Mouse (Mus musculus): ENCODE data around the gene Tnik. TPM values are rescaled to one million over a fixed set of nuclear protein-coding genes. Genes with fewer than 3 reads are reported as not detected.

Tnik gene
- polyA plus RNA-seq, 1 experiment from 2014 or later: 37.8 TPM

DNA sequence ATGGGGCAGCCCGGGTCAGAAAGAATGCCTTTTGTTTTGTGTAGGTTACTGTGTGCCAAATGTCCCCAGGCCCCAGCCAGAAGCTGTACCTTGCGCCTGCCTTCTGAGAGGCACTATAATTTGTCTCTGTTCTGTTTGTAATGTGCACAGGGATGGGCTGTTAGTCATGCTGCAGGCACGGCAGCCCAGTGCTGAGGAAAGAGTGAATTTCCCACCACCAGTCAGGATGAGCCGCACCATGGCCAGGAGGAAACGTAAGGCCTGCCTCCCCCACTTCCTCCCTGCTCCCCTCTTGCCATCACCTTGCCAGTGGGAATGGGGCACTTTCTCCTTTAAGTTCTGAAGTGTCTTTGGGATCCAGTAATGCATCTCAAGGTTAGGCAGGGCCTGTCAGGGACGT is 286.4 kb downstream of the Tnik start:
- 0 out of 2 replicates have a peak overlapping the region, but pooled peaks have one; percentile 13 for H3K27ac ChIP-seq
- no peak for ATAC-seq (ENCODE audit: low FRiP score)
- no peak overlapping the region for H3K4me3 ChIP-seq (replicated peaks)
- no peak overlapping the region for H3K9ac ChIP-seq
- peaks cover 14% of the 10 kb centered on the region for H3K4me1 ChIP-seq
- WGBS: 74% methylated on average over 6 of the region's 6 CpGs
- no peaks in the 10 kb centered on the region for H3K9me3 ChIP-seq
- no peaks in the 10 kb centered on the region for H3K36me3 ChIP-seq (replicated peaks)
- H3K4me2 ChIP-seq: no peak overlapping the region
- H3K27me3 ChIP-seq: no peaks in the 10 kb centered on the region

DNA sequence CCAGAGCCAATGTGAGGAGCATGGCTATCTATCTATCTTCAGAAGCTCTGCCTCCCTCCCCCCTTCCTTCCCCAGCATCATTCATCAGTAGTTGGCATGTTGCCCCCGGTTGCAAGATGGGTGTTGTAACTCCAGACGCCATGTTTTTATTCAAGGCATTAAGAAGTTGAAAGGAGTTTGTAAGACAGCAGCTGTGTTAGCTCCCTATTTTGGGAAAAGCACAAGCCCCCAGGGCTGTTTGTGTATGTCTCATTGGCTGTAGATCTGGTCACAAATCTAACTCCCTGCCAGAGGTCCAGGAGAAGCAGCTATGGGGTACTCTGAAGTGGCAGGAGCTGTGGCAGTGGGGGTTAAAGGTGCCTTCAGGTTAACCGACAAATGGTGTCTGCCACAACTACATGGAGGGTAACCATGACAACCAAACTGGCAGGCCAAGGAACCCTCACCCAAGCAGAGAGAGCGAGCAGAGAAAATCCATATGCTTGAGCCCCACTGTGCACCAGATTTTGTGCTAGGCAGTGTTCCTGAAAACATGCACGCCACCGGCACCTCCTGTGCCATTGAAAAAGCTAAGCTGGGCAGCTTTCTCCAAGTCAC is 287.6 kb downstream of the Tnik start:
- no peak overlapping the region for H3K9ac ChIP-seq
- H3K27me3 ChIP-seq: no peaks in the 10 kb centered on the region
- H3K4me2 ChIP-seq: no peak overlapping the region
- H3K4me3 ChIP-seq (replicated peaks): no peak overlapping the region
- no peak overlapping the region for H3K27ac ChIP-seq
- 48% methylated on average over 6 of the region's 6 CpGs for WGBS
- no peaks in the 10 kb centered on the region for H3K9me3 ChIP-seq
- peaks cover 14% of the 10 kb centered on the region for H3K4me1 ChIP-seq
- H3K36me3 ChIP-seq (replicated peaks): no peaks in the 10 kb centered on the region
- peak; percentile 44; the same call in 1 of the 2 replicates for ATAC-seq (ENCODE audit: low FRiP score)

DNA sequence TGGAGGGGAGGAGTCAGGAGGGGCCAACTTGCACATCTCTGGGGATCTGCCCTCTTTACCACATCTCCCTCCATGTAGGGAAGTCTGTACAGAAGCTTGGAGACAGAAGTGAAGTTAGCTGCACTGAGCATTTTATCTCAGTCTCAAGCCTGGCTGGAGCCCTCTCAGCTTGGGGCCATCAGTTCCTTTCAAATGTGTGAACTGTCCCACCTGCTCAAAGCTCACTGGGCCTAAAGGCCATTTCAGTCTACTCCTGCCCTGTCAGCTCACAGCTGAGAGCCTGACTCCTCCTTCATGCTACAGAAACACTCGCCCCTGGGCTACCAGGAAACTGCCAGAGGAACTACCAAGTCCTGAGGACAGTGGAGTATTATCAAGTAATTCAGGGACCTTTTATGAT is 288.7 kb downstream of the Tnik start:
- H3K4me1 ChIP-seq: peaks cover 14% of the 10 kb centered on the region
- H3K27me3 ChIP-seq: no peaks in the 10 kb centered on the region
- 76% methylated on average over 1 of the region's 1 CpGs for WGBS
- no peaks in the 10 kb centered on the region for H3K36me3 ChIP-seq (replicated peaks)
- ATAC-seq (ENCODE audit: low FRiP score): no peak
- H3K9me3 ChIP-seq: no peaks in the 10 kb centered on the region
- no peak overlapping the region for H3K9ac ChIP-seq
- no peak overlapping the region for H3K4me3 ChIP-seq (replicated peaks)
- H3K4me2 ChIP-seq: no peak overlapping the region
- H3K27ac ChIP-seq: no peak overlapping the region

DNA sequence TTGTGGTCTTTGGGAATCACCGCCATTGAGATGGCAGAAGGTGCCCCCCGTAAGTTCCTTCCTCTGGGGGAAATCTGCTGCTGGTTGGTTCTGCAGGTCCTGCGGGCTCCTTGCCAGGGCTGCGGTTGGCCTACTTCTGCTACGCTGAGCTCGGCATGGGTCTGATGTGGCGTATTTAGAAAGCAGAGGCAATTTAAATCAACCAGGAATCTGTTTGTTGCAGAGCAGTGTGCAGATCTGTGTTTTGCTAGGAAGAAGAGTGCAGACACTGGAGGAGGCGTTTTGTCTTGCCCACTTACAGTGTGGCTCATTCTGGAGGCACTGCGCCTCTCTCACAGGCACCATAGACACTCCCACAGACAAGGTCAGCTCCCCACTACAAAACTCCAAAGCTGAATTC is 291.9 kb downstream of the Tnik start:
- no peak overlapping the region for H3K27ac ChIP-seq
- WGBS: 78% methylated on average over 9 of the region's 9 CpGs

DNA sequence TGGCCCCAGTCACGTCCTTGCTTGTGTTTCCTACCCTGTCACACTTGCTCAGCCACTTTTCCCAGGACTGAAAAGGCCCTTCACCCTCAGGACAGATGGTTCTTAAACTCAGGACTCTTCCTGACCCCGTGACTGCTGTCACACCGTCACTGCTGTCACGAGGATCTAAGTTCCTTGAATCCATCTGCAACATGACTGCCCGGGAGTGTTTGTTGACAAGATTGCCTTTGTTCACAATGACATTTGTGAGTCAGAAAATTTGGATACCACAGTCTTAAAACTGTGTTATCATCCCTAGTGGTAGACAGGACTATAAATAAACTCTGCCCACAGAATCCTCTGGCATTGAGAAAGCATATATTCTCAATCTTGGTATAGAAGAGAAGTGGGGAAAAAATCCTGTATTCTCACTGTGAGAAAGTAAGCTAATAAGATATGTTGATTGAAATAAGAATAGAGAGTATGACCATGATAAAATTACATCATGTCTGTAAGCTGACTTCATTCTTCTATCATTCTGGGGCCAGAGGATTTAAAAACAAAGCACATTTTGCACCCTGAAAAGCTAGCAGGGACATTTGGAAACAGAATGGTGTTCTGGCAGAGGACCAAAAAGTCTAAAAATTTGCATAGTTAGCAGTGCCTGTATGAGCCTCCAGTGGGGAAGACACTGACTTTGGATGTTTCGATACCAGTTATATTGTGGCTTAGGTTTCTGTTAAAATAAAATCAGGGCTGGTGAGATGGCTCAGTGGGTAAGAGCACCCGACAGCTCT is 293.0 kb downstream of the Tnik start:
- peaks cover 23% of the 10 kb centered on the region for H3K4me1 ChIP-seq
- H3K4me2 ChIP-seq: no peak overlapping the region
- no peaks in the 10 kb centered on the region for H3K9me3 ChIP-seq
- H3K27ac ChIP-seq: no peak overlapping the region
- no peak for ATAC-seq (ENCODE audit: low FRiP score)
- no peak overlapping the region for H3K9ac ChIP-seq
- no peaks in the 10 kb centered on the region; the same call in 1 of the 2 replicates for H3K27me3 ChIP-seq
- no peaks in the 10 kb centered on the region for H3K36me3 ChIP-seq (replicated peaks)
- 74% methylated on average over 7 of the region's 7 CpGs for WGBS
- H3K4me3 ChIP-seq (replicated peaks): no peak overlapping the region

More for the DNA sequence above, 291.9 kb downstream of the Tnik start:
- peaks cover 30% of the 10 kb centered on the region for H3K4me1 ChIP-seq
- H3K9me3 ChIP-seq: no peaks in the 10 kb centered on the region
- H3K9ac ChIP-seq: no peak overlapping the region
- H3K27me3 ChIP-seq: no peaks in the 10 kb centered on the region; the same call in 1 of the 2 replicates
- no peak overlapping the region for H3K4me2 ChIP-seq
- ATAC-seq (ENCODE audit: low FRiP score): no peak
- no peaks in the 10 kb centered on the region for H3K36me3 ChIP-seq (replicated peaks)
- H3K4me3 ChIP-seq (replicated peaks): no peak overlapping the region

DNA sequence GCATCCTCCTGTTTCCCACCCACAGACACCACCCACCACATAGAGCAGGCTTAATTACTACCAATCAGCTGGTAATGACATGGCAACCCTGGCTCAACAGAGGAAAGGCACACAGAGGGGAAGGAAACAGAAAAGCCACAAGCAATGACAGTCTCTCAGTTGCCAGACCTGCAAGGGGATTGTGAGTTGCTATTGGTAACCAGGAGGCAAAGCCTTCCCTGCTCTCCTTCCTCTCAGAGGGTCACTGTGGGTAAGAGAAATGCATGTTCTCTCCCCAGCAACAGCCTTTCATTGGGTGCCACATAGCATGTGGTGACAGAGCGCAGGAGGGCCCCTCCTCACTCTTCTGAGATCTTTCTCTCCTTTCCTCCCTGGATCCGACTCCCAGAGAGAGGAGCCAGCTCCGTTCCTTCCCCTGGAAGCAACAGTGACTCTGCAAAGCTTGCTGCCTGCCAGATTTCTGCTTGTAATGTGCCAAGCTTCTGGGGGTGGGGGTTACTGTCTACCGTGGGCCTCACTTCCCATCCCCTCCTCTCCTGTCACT is 295.4 kb downstream of the Tnik start:
- Histone ChIP-seq H3K9me3 (no peaks in the 10 kb centered on the region), H3K9ac (no peak overlapping the region), H3K4me1 (peaks cover 16% of the 10 kb centered on the region), H3K27me3 (no peaks in the 10 kb centered on the region; the same call in 1 of the 2 replicates), H3K4me3 (replicated peaks) (no peak overlapping the region), H3K4me2 (no peak overlapping the region), H3K27ac (0 out of 2 replicates have a peak overlapping the region, but pooled peaks have one; percentile 8), H3K36me3 (replicated peaks) (no peaks in the 10 kb centered on the region)
- peak; percentile 46; the same call in 1 of the 2 replicates for ATAC-seq (ENCODE audit: low FRiP score)
- WGBS: 59% methylated on average over 4 of the region's 4 CpGs

DNA sequence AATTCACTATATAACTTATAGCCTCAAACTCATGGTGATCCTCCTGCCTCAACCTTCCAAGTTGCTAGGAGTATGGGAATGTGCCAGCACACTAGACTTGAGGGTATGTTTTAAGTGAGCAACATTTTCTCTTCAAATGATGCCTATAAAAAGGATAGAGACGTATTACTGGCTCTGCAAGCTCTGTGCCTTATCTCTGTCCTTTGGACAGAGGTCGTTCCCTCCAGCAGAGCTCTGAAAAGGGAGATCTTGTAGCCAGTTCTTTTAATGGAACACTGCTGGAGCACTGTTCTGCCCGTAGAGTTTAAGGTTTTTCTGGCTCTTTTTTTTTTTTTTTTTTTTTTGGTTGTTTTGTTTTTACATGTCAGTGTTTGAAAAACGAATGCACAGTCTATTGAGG is 298.4 kb downstream of the Tnik start:
- no peak for ATAC-seq (ENCODE audit: low FRiP score)

DNA sequence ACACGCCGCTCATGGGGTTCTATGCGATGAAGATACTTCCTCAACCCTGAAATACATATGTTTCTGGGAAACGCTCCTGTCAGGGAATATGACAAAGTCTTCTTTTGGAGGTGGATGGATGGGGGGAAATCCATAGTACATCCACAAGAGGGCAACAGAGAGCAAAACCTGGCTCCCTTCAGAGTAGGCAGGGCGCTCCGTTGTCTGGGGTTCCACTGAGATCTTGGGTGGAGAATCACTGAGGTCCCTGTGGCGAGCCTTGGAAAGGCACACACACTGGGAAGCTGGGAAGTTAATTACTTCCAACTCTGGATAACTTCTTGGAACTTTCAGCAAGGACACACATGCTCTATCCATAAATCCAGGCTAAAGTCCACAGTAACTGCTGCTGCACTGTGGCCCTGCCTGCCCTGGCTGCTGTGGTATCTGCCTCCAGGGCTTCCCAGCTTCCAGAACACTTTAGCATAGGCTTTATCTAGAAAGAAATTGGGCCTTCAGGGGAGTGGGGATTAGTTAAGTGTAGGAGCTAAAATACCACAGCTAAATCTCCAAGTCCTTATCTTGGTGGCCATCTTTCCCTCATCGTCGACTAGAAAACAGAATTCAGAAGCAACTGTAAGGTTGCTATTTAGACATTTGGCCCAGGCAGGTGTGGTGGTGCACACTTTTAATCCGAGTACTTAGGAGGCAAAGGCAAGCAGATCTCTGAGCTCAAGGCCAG is 299.8 kb downstream of the Tnik start:
- no peaks in the 10 kb centered on the region for H3K27me3 ChIP-seq
- peaks cover 11% of the 10 kb centered on the region for H3K4me1 ChIP-seq
- H3K4me2 ChIP-seq: no peak overlapping the region
- no peaks in the 10 kb centered on the region; the same call in 1 of the 2 replicates for H3K36me3 ChIP-seq (replicated peaks)
- no peaks in the 10 kb centered on the region for H3K9me3 ChIP-seq
- no peak overlapping the region for H3K9ac ChIP-seq
- H3K4me3 ChIP-seq (replicated peaks): no peak overlapping the region
- no peak overlapping the region for H3K27ac ChIP-seq
- ATAC-seq (ENCODE audit: low FRiP score): no peak
- 78% methylated on average over 10 of the region's 10 CpGs for WGBS

More for the DNA sequence above, 298.4 kb downstream of the Tnik start:
- no peak overlapping the region for H3K9ac ChIP-seq
- H3K9me3 ChIP-seq: no peaks in the 10 kb centered on the region
- H3K4me1 ChIP-seq: peaks cover 16% of the 10 kb centered on the region
- no peaks in the 10 kb centered on the region; the same call in 1 of the 2 replicates for H3K27me3 ChIP-seq
- H3K4me3 ChIP-seq (replicated peaks): no peak overlapping the region
- H3K27ac ChIP-seq: no peak overlapping the region
- H3K4me2 ChIP-seq: no peak overlapping the region
- 71% methylated on average over 4 of the region's 4 CpGs for WGBS
- no peaks in the 10 kb centered on the region; the same call in 1 of the 2 replicates for H3K36me3 ChIP-seq (replicated peaks)

DNA sequence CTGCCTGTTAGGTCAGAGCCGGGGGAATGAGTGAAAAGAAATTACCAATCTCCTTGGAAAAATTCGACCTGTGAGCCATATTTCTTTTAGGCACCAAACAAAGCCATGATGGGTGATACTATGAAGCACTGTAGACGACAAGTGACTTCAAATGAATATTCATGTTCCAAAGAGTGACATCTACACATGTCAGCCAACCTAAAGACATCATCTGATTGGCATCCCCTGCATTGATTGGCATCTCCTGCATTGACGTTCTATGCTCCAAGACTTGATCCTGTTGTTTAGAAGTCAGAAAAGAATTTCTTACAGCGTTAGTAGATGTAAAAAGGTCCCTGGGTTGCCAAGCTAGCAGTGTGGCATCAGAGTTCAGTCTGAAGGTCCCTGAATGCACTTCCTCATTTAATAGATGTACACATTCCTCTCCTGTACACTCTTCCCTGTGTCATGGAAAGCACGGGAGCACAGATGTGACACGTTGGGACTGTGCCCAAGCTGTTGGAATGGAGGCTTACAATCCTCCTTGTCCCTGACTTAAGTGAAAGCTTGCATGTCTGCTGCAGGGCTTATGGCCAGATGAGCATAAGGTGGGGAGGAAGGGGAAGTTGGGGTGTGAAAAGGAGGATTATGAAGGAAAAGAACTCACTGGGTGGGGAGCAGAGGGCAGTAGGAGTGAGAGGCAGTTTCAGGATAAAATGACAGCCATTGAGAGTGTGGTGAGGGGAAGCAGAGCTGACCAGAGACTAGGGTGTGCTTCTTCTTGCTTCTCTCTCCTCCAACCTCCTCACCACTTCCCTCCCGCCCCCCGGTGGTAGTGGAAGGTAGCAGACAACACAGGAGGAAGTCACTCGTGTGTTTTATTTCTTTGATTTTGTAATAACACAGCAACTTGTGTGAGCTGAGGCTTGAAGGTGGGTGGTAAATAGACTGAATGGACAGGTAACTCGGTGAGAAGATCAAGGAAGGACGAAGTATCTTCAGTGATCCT is 301.6 kb downstream of the Tnik start:
- Histone ChIP-seq H3K4me2 (no peak overlapping the region), H3K4me3 (replicated peaks) (no peak overlapping the region), H3K27ac (no peak overlapping the region), H3K4me1 (no peaks in the 10 kb centered on the region), H3K9me3 (no peaks in the 10 kb centered on the region), H3K27me3 (no peaks in the 10 kb centered on the region), H3K9ac (no peak overlapping the region), H3K36me3 (replicated peaks) (no peaks in the 10 kb centered on the region; the same call in 1 of the 2 replicates)
- peak; percentile 23; the same call in 1 of the 2 replicates for ATAC-seq (ENCODE audit: low FRiP score)
- 69% methylated on average over 12 of the region's 12 CpGs for WGBS

DNA sequence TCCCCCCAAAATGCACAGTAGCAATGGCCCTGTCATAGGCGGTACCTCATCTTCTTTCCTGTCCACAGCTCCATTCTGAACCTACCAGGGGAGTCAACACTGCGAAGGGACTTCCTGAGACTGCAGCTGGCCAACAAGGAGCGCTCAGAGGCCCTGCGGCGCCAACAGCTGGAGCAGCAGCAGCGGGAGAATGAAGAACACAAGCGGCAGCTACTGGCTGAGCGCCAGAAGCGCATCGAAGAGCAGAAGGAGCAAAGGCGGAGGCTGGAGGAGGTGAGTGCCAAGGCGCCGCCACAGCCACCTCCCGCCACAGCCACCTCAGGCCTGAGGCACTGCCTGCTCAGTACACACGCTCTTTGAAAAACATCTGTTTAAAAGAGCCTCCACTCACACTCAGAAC is 314.3 kb downstream of the Tnik start:
- H3K27me3 ChIP-seq: no peaks in the 10 kb centered on the region
- no peak overlapping the region for H3K4me3 ChIP-seq (replicated peaks)
- H3K27ac ChIP-seq: no peak overlapping the region
- ATAC-seq (ENCODE audit: low FRiP score): no peak
- 36% methylated on average over 15 of the region's 15 CpGs for WGBS
- no peak overlapping the region for H3K9ac ChIP-seq
- peaks cover 5% of the 10 kb centered on the region; the same call in 1 of the 2 replicates for H3K4me1 ChIP-seq
- H3K9me3 ChIP-seq: no peaks in the 10 kb centered on the region
- no peak overlapping the region for H3K4me2 ChIP-seq
- 0 out of 2 replicates have a peak, but pooled peaks cover 6% of the 10 kb centered on the region for H3K36me3 ChIP-seq (replicated peaks)

DNA sequence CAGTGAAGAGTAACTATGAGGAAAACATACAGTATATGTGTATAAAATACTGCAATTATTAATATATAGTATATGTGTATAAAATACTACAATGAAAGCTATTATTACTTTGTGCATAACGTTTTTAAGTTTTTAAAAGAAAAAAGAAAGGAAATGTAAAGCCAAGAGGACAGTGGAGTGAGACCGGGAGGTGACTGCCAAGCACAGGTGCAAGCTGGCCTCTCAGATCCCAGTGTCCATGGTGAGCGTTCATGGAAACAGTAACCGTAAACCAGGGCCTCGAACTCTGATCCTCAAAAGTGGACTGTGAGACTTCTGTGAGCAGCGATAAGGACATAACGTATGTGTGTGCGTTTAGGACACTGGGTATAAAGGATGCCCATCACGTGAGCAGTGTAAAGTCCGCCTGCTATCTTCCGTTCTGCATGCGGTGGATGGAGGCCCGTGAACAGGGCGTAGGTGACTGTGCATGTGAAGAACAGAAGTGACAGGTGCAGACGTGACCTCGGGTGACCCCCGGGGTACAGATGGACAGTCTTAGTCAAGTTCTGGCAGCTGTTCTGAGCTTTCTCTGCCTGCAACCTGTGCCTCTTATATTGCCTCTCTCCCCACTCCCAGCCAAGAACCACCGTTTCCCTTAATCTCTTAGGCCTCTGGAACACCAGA is 316.1 kb downstream of the Tnik start:
- H3K9ac ChIP-seq: no peak overlapping the region
- no peak overlapping the region for H3K27ac ChIP-seq
- 92% methylated on average over 18 of the region's 18 CpGs for WGBS
- H3K9me3 ChIP-seq: no peaks in the 10 kb centered on the region
- H3K36me3 ChIP-seq (replicated peaks): 0 out of 2 replicates have a peak, but pooled peaks cover 6% of the 10 kb centered on the region
- no peak overlapping the region for H3K4me3 ChIP-seq (replicated peaks)
- H3K4me1 ChIP-seq: peaks cover 5% of the 10 kb centered on the region; the same call in 1 of the 2 replicates
- no peaks in the 10 kb centered on the region for H3K27me3 ChIP-seq
- ATAC-seq (ENCODE audit: low FRiP score): no peak
- H3K4me2 ChIP-seq: no peak overlapping the region

All from forebrain, embryonic 12.5 days (tissue).